Mouse (Mus musculus) erythroblast, embryonic 14.5 days (primary cell): ENCODE measurements around the gene Nup210. TPM values are rescaled to one million over a fixed set of nuclear protein-coding genes. Genes with fewer than 3 reads are reported as not detected.
A peak's percentile ranks its signal among the peaks of the same experiment; 100 is the strongest.

Source experiments
- H3K27me3 ChIP-seq: 2 replicates; pipeline ENCODE4 v1.6.1; 2012; ENCODE audit warnings: inconsistent platforms; ENCODE audit not compliant: control insufficient read depth
- H3K36me3 ChIP-seq: 2 replicates; pipeline ENCODE4 v1.6.1; 2012; ENCODE audit warnings: mild to moderate bottlenecking, inconsistent platforms; ENCODE audit not compliant: control insufficient read depth
- H3K4me1 ChIP-seq: 2 replicates; pipeline ENCODE4 v1.6.1; 2012; ENCODE audit warnings: inconsistent platforms; ENCODE audit not compliant: control insufficient read depth
- H3K4me3 ChIP-seq: replicated peaks from 2 replicates; pipeline ENCODE3; 2012; ENCODE audit warnings: moderate library complexity, mild to moderate bottlenecking, inconsistent platforms
- H3K9me3 ChIP-seq: 2 replicates; pipeline ENCODE4 v1.6.1; 2012; ENCODE audit warnings: low read length, inconsistent platforms, mixed read lengths; ENCODE audit not compliant: control insufficient read depth
- GATA1 ChIP-seq: IDR thresholded peaks from 2 replicates; pipeline ENCODE4 v1.6.1; 2012; ENCODE audit warnings: low read length, inconsistent platforms, mixed read lengths
- TAL1 ChIP-seq: IDR thresholded peaks from 3 replicates; pipeline ENCODE4 v1.6.1; 2012; ENCODE audit warnings: low read length, inconsistent platforms, mixed read lengths
- polyA plus RNA-seq: library from polyadenylated mRNA; stranded (reverse); fragments of >175 nt; gene quantifications from 2 replicates; pipeline ENCODE4 v1.2.3, GENCODE M21; 2012

Nup210 gene
- 15.1 and 24.6 TPM in 2 replicates for polyA plus RNA-seq

DNA sequence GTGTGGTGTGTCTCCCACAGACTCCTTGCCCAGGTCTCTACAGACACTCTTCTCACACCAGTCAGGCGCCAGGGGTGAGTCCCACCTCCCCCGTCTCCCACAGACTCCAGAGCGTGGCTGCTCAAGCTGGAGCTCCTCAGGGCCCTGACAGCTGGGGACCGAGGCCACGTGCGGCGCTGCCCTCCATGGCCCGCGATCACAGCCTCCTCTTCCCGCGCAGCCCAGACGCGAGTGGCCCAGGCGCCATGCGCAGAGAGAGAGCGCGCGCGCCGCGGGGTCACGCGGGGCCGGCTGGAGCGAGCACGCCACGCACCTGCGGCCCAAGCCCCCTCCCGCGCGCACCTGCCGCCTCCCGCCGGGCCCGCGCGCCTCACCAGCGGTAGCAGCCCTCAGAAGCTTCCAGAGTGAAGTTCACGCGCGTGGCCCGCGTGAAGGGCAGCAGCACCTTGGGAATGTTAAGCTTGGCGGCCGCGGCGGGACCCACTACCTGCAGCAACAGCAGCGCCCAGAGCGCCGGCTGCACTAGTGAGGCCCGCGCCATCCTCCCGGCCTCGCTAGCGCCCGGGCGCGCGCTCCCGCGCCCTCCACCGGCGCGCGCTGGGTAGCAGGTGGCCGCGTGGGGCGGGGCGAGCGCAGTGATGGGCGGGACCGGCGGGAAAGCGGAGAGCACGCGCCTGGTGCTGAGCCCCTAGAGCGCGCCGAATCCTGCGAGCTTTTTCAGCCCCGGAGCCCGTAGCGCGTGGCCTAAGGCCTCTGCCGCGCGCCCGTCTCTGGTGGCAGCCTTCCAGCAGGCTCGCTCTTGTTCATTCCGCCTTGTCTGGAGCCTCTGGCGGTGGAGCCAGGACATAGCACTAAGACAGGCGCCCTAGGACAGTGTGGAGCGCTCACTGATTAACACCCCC lies at the start of gene Nup210:
Gene Nup210, minus strand, starts transcription at position 586 of the 902 bp plus-strand sequence.
- H3K36me3 ChIP-seq: peaks cover 67% of the 10 kb centered on the region
- peaks cover 89% of the 10 kb centered on the region for H3K4me1 ChIP-seq
- H3K4me3 ChIP-seq: peak within 1 kb of the TSS; percentile 95
- TF ChIP-seq GATA1 (no peak), TAL1 (no peak)
- H3K27me3 ChIP-seq: no peaks in the 10 kb centered on the region; the same call in 1 of the 2 replicates
- H3K9me3 ChIP-seq: peaks cover 8% of the 10 kb centered on the region

DNA sequence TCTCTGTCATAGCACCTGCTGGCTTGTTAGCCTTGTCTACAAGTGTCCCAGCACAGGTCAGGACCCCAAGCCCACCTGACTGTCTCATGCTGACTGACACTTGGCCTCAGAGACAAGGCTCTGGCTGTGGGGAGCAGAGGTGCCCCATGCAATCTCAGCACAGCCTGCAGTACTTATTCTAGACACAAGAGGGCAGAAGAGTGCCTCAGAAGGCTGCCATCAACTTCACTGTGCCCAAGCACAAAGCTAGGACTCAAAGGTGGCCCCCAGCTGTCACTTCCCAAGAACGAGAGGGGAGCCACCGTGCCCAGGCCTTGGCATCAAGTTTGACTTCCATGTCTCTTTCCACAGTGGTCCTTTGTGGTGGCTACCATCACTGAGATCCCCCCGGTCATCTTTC lies 48.6 kb upstream of the Nup210 start:
- Histone ChIP-seq H3K4me3 (no peak overlapping the region), H3K36me3 (peaks cover 81% of the 10 kb centered on the region), H3K27me3 (no peaks in the 10 kb centered on the region), H3K4me1 (peaks cover 76% of the 10 kb centered on the region), H3K9me3 (peaks cover 4% of the 10 kb centered on the region)
- TF ChIP-seq TAL1 (no peak), GATA1 (no peak)

DNA sequence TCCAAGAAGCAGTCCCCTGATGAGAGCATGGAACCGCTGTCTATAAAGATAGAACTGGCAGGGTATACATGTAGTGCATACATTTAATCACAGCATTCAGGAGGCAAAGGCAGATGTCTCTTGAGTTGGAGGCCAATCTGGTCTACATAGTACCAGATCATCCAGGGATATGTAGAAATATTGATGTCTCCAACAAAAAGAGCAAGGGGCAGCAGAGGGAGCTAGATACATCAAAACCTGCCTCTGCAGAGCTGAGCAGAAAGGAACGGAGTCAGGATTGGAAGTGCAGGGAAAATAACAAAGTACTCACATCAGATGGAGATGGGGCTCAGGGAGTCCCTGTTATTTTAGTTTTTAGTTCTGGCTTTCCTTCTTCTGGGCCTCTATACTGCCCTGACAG lies 48.0 kb upstream of the Nup210 start:
- H3K36me3 ChIP-seq: peaks cover 81% of the 10 kb centered on the region
- no peak for TF ChIP-seq GATA1
- TF ChIP-seq TAL1: no peak
- H3K27me3 ChIP-seq: no peaks in the 10 kb centered on the region
- H3K4me1 ChIP-seq: peaks cover 82% of the 10 kb centered on the region
- H3K4me3 ChIP-seq: no peak overlapping the region
- H3K9me3 ChIP-seq: peaks cover 4% of the 10 kb centered on the region

DNA sequence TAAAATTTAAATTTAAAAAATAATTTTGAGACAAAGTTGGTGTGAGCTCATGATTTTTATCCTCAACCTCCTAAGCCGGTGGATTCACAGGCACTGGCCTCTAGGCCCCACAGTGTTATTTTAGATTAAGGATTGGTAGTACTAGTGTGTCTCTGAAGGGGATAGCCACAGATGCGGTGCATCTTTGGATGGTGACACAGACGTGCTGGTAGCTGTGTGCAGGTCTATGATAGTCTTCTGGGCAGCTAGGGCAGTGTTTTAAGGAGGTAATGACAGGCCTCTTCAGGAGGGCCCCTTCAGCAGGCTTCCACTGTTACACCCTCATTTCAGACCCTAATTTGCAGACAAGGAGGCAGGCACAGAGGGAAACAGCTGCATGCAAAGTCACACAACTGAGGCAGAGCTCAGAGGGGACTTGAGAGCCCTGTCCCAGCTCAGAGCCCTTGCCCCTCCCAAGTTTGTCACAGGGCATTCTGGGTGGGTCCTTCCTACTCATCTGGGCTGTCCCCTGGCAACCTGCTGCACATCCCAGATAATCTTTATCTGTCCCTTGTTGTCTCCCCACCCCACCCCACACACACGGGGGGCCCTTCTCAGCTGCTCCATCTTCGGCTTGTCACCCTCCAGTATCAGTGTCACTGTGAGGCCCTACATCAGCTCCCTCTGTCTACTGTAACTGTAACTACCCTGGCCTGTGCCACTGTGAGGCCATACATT lies 46.7 kb upstream of the Nup210 start:
- Histone ChIP-seq H3K4me1 (peaks cover 94% of the 10 kb centered on the region), H3K27me3 (no peaks in the 10 kb centered on the region), H3K4me3 (peak overlapping the region; percentile 50), H3K9me3 (peaks cover 4% of the 10 kb centered on the region), H3K36me3 (peaks cover 81% of the 10 kb centered on the region)
- TF ChIP-seq TAL1: peak; percentile 91
- peak; percentile 92 for TF ChIP-seq GATA1

DNA sequence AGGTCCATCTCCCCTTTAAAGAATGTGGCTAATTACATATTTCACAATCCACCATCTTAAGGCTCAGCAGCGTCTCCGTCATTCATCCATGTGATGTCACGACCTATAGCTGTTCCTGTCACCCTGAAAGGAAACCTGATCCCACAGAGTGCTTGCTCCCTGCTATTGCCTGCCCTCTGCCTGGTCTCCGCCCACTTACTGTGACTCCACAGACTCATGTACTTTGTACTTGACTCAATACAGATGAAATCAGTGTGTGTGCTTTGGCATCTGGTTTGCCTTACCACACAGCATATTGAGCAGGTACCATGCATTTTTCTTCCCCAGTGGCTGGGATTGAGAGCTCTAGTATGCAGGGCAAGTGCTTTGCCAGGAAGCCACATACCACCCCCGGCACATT lies 45.7 kb upstream of the Nup210 start:
- TF ChIP-seq GATA1 (no peak), TAL1 (no peak)
- Histone ChIP-seq H3K4me1 (peaks cover 96% of the 10 kb centered on the region), H3K27me3 (no peaks in the 10 kb centered on the region), H3K36me3 (peaks cover 81% of the 10 kb centered on the region), H3K9me3 (peaks cover 4% of the 10 kb centered on the region), H3K4me3 (no peak overlapping the region)

DNA sequence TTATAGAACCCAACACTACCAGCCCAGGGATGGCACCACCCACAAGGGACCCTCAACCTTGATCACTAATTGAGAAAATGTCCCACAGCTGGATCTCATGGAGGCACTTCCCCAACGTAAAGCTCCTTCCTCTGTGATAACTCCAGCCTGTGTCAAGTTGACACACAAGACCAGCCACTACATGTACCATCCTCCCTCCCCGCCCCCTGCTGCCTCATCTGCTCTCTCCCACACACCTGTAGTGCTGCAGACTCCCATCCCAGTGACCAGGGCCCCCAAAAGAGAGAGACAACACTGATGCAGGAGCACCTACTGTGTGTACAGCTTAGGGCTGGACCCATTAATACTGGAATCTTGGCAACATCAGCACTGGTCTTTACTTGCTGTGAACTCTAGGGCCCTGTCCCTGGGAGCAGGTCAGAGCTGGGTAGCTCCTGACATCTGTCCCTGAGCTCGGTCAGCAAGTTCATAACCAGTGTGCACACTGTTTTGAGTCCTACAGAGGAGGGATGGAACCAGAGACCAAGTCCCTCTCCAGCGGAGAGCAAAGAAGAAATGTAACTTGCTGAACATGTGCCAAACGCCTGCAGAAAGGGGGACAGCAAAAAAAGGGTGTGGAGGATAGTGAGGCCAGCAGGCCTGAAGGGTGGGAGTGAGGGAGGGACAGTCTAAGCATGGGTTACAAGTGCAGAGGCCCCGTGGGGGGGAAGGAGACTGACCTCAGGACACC lies 45.0 kb upstream of the Nup210 start:
- Histone ChIP-seq H3K4me3 (no peak overlapping the region), H3K36me3 (peaks cover 78% of the 10 kb centered on the region), H3K4me1 (peaks cover 99% of the 10 kb centered on the region), H3K27me3 (no peaks in the 10 kb centered on the region), H3K9me3 (peaks cover 4% of the 10 kb centered on the region)
- TF ChIP-seq TAL1 (no peak), GATA1 (no peak)

DNA sequence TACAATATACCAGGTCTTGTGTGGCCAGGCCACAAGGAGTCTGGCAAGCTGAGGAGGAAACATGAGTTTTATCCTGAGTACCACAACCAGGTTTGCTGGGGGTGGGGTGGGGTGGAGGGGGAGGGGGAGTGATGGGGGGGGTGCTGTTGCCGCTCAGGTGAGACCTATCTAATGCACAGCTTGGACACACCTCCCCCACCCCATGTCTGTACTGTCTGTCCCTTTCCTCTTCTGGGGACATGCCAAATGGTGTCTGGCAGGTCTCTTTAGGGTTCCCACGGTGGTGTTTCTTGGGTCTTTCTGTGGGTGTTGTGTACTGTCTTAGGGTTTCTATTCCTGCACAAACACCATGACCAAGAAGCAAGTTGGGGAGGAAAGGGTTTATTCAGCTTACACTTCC lies 44.3 kb upstream of the Nup210 start:
- Histone ChIP-seq H3K27me3 (no peaks in the 10 kb centered on the region), H3K36me3 (peaks cover 71% of the 10 kb centered on the region), H3K4me3 (no peak overlapping the region), H3K4me1 (peaks cover 99% of the 10 kb centered on the region), H3K9me3 (peaks cover 4% of the 10 kb centered on the region)
- TF ChIP-seq GATA1 (no peak), TAL1 (no peak)

DNA sequence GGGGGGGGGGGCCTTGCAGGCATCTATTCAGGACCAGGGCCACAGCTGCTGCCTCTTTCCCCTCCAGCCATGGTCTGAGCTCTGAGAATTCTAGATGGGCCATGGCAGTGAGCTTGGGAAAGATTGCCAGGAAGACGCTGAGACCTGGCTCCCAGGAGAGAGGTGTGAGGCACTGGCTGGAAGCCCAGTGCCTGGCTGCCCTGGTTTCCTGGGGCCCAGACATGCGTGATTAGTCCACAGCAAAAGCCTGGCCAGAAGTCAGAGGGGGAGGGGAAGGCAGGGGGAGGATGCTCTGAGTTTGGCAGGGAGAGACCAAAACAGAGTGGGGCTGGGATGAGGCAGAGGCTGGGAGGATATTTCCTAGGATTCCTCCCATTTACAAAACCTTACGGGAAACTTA lies 43.8 kb upstream of the Nup210 start:
- TF ChIP-seq TAL1: no peak
- no peak for TF ChIP-seq GATA1
- peaks cover 99% of the 10 kb centered on the region for H3K4me1 ChIP-seq
- no peaks in the 10 kb centered on the region for H3K27me3 ChIP-seq
- peaks cover 4% of the 10 kb centered on the region for H3K9me3 ChIP-seq
- H3K36me3 ChIP-seq: peaks cover 66% of the 10 kb centered on the region
- H3K4me3 ChIP-seq: no peak overlapping the region
